Mouse (Mus musculus) kidney, postnatal 0 days (tissue): ENCODE results near the gene Vwa3b. TPM values are rescaled to one million over a fixed set of nuclear protein-coding genes. Genes with fewer than 3 reads are reported as not detected.
A peak's percentile ranks its signal among the peaks of the same experiment; 100 is the strongest.

Experiments used
- ATAC-seq: fragments of 200-750 bp; cut with Nextera tagmentation; replicated peaks from 2 replicates; pipeline ENCODE4 v1.8.0; 2017; ENCODE audit warnings: low read depth, moderate number of reproducible peaks, moderate TSS enrichment, moderate library complexity; ENCODE audit not compliant: low FRiP score
- DNase-seq: peaks from one replicate; pipeline ENCODE4 v3.0.0-alpha.2; 2016; ENCODE audit warnings: low spot score
- H3K27ac ChIP-seq: fragments of 300-500 bp; sonication (generic); 2 replicates; pipeline ENCODE4 v1.5.1; 2014; ENCODE audit warnings: mild to moderate bottlenecking
- H3K27me3 ChIP-seq: fragments of 300-500 bp; sonication (generic); 2 replicates; pipeline ENCODE4 v1.6.1; 2014; ENCODE audit warnings: low read length, mixed read lengths; ENCODE audit not compliant: insufficient read depth
- H3K36me3 ChIP-seq: fragments of 300-500 bp; sonication (generic); 2 replicates; pipeline ENCODE4 v1.6.1; 2014; ENCODE audit warnings: low read length, mixed read lengths; ENCODE audit not compliant: insufficient read depth
- H3K4me1 ChIP-seq: fragments of 300-500 bp; sonication (generic); replicated peaks from 2 replicates; pipeline ENCODE4 v1.6.1; 2014; ENCODE audit warnings: antibody characterized with exemption, low read length, mixed read lengths; ENCODE audit not compliant: insufficient read depth
- H3K4me2 ChIP-seq: fragments of 300-500 bp; sonication (generic); 2 replicates; pipeline ENCODE4 v1.6.1; 2014; ENCODE audit warnings: mild to moderate bottlenecking, low read length, moderate library complexity, mixed read lengths
- H3K4me3 ChIP-seq: fragments of 300-500 bp; sonication (generic); replicated peaks from 2 replicates; pipeline ENCODE4 v1.5.1; 2014; ENCODE audit warnings: low read depth, low read length
- H3K9ac ChIP-seq: fragments of 300-500 bp; sonication (generic); 2 replicates; pipeline ENCODE4 v1.6.1; 2014; ENCODE audit warnings: low read depth, low read length
- H3K9me3 ChIP-seq: fragments of 300-500 bp; sonication (generic); replicated peaks from 2 replicates; pipeline ENCODE4 v1.6.1; 2016; ENCODE audit warnings: low read length, inconsistent platforms, mixed read lengths
- CTCF ChIP-seq: IDR thresholded peaks from 2 replicates; pipeline ENCODE4 v1.5.1; 2016; ENCODE audit warnings: antibody characterized with exemption, low read depth, mild to moderate bottlenecking, moderate library complexity
- WGBS: fragments of 180-500 bp; shearing (Covaris S2); extraction: QIAGEN DNeasy Blood & Tissue Kit; methylation state at CpG from one replicate; pipeline ENCODE4 v1.1.7; 2014; 5-methylcytosine and 5-hydroxymethylcytosine counted together
- polyA plus RNA-seq: library from polyadenylated mRNA; unstranded; fragments of >200 nt; fragmentation: Nextera tagmentation; extraction: Ambion mirVana; gene quantifications from 2 replicates; pipeline ENCODE4 v1.2.1, GENCODE M21; 2015

Vwa3b gene
- polyA plus RNA-seq, 1 experiment from 2014 or later: 0.24 TPM

DNA sequence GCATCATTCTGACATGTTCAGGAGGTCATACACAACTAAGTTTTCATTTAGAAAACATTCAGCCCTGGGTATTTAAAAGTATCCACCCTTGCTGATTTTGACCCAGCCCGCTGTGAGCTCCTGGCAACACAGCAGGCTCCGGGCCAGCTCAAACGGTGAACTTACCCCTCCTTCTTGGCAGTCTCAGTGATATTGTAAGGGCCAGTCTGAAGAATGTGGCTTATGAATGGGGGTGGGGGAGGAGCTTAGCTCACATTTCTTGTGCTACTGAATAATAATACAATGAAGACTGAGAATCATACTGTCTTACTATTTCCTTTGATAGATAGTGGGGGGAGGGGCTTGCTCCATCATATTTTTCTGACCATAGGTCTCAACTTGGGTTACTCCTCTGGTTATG lies 78.8 kb downstream of the Vwa3b start:
- ATAC-seq: no peak
- Histone ChIP-seq H3K27me3 (no peaks in the 10 kb centered on the region), H3K36me3 (no peaks in the 10 kb centered on the region), H3K4me2 (no peak overlapping the region), H3K27ac (no peak overlapping the region), H3K4me3 (no peak overlapping the region), H3K9me3 (no peaks in the 10 kb centered on the region), H3K9ac (no peak overlapping the region), H3K4me1 (no peaks in the 10 kb centered on the region)
- no peak for TF ChIP-seq CTCF
- DNase-seq: no peak
- WGBS: 53% methylated on average over 3 of the region's 3 CpGs

DNA sequence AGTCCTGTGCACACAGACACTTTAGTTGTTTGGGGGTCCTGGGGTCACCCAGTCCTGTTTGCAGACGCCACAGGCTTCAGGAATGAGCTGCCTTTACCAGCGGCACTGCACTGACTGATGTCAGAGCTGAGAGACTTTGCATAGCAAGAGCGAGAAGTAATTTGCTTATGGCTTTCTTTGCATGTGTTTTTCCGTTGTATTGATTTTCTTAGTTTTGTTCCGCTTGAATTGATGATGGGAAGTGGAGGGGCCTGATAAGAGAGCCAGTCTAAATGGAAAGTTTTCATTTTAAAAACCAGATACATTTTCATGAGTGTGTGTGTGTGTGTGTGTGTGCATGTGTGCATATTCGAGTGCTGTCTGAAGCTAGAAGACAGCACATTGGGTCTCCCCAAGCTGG lies 87.4 kb downstream of the Vwa3b start:
- H3K27me3 ChIP-seq: no peaks in the 10 kb centered on the region
- H3K36me3 ChIP-seq: no peaks in the 10 kb centered on the region
- ATAC-seq: no peak
- no peak for TF ChIP-seq CTCF
- 78% methylated on average over 6 of the region's 6 CpGs for WGBS
- no peak overlapping the region for H3K4me3 ChIP-seq
- H3K27ac ChIP-seq: no peak overlapping the region
- DNase-seq: no peak
- no peaks in the 10 kb centered on the region for H3K9me3 ChIP-seq
- no peak overlapping the region for H3K9ac ChIP-seq
- H3K4me2 ChIP-seq: no peak overlapping the region
- no peaks in the 10 kb centered on the region for H3K4me1 ChIP-seq

DNA sequence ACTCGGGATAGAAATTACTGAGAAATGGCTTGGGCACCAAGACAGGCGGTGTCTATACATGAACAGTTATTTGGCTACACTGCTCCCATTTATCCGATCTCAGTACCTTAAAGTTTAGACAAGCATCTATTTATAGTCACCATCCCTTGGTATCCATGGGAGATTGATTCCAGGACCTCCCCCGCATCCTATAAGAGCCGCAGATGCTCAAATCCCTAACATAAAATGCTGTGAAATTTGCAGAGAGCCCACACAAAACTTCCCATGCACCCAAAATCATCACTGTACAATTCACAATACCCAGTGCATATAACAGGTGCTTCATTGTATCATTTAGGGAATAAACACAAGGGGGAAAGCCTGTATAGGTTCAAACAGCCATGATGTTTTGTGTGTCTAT lies 89.5 kb downstream of the Vwa3b start:
- ATAC-seq (no peak), DNase-seq (no peak)
- H3K9ac ChIP-seq: no peak overlapping the region
- no peak overlapping the region for H3K4me3 ChIP-seq
- H3K36me3 ChIP-seq: no peaks in the 10 kb centered on the region
- no peaks in the 10 kb centered on the region for H3K9me3 ChIP-seq
- no peaks in the 10 kb centered on the region for H3K27me3 ChIP-seq
- 81% methylated on average over 5 of the region's 5 CpGs for WGBS
- no peak overlapping the region for H3K4me2 ChIP-seq
- no peak overlapping the region for H3K27ac ChIP-seq
- TF ChIP-seq CTCF: no peak
- no peaks in the 10 kb centered on the region for H3K4me1 ChIP-seq

DNA sequence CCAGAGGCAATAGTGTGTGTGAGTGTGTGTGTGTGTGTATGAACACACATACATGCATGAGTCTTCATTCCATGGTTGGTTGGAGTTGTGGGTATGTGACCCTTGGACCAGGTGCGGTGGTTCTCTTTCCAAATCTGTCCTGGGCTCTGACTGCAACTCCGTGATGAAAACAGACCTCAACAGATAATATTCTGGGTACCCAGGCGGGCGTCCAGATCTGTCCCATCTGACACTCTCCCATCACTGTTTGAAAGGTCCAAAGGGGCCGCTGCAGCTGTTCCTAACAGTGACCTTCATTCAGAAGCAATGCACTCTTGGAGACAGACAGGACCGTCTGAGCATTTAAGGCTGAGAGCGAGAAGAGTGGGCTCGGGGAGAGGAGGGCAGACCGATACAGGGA lies 90.2 kb downstream of the Vwa3b start:
- H3K9me3 ChIP-seq: no peaks in the 10 kb centered on the region
- TF ChIP-seq CTCF: no peak
- ATAC-seq (no peak), DNase-seq (no peak)
- WGBS: 88% methylated on average over 9 of the region's 9 CpGs
- no peak overlapping the region for H3K9ac ChIP-seq
- no peak overlapping the region for H3K27ac ChIP-seq
- no peaks in the 10 kb centered on the region for H3K4me1 ChIP-seq
- no peaks in the 10 kb centered on the region for H3K27me3 ChIP-seq
- no peaks in the 10 kb centered on the region for H3K36me3 ChIP-seq
- H3K4me3 ChIP-seq: no peak overlapping the region
- H3K4me2 ChIP-seq: no peak overlapping the region

DNA sequence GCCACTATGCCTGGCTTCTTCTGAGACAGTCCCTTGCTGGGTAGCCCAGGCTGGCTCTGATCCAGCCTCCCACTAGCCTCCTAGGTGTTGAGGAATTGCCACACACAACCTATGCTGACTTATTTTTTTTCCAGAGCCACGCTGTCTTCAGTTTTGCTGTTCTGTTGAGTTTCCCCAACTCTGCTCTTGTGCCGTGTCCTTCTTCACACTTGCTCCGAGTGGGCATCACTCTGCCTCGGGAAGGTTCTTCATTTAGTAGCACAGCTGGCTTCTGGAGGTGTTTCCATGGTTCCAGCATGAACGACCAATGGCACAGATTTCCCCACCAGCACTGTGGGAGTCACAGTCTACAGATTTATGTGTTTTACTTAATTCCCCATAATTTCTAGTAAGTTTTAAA lies 91.6 kb downstream of the Vwa3b start:
- no peak overlapping the region for H3K9ac ChIP-seq
- TF ChIP-seq CTCF: no peak
- ATAC-seq (no peak), DNase-seq (no peak)
- no peaks in the 10 kb centered on the region for H3K9me3 ChIP-seq
- WGBS: 66% methylated on average over 5 of the region's 5 CpGs
- H3K36me3 ChIP-seq: no peaks in the 10 kb centered on the region
- no peaks in the 10 kb centered on the region for H3K4me1 ChIP-seq
- H3K4me3 ChIP-seq: no peak overlapping the region
- H3K27ac ChIP-seq: no peak overlapping the region
- no peak overlapping the region for H3K4me2 ChIP-seq
- H3K27me3 ChIP-seq: no peaks in the 10 kb centered on the region

DNA sequence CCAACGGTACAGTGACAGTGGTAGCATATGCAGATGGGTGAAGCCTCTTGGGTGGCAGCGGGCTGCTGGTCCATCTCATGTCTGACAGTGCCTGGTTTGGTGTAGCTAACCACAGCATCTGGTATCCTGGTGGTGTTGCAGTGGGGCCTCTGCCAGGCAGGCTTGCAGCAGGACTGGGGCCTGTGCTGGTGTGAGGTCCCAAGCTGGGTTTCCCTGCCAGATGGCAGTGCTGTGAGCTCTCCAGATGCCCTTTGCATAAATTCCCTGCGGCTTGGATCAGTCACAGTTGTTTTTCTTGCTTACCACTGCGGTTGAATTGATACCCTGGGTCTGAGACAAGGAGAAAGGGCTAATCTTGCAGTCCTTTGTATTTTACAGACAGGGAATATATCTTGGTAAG lies 95.9 kb downstream of the Vwa3b start:
- no peaks in the 10 kb centered on the region for H3K27me3 ChIP-seq
- no peak for ATAC-seq
- no peaks in the 10 kb centered on the region for H3K4me1 ChIP-seq
- H3K9ac ChIP-seq: no peak overlapping the region
- 45% methylated on average over 4 of the region's 4 CpGs for WGBS
- no peak overlapping the region for H3K4me3 ChIP-seq
- DNase-seq: no peak
- H3K27ac ChIP-seq: no peak overlapping the region
- no peaks in the 10 kb centered on the region for H3K9me3 ChIP-seq
- H3K36me3 ChIP-seq: no peaks in the 10 kb centered on the region
- TF ChIP-seq CTCF: no peak
- no peak overlapping the region for H3K4me2 ChIP-seq

DNA sequence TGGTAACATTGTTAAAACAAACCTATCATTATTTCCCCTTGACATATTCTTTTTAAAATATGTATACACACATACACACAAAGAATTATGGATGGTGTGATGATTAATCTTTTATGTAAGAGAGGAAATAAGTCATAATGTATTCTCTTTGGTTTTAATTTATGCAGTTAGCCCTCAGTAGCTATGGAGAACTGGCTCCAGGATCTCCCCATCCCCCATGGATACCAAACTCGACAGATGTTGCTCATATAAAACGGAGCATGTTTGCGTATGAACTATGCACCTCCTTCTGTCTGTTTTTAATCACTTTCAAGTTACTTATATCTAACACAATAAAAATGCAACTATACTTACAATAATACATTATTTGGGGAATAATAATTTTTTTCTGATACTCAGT lies 96.4 kb downstream of the Vwa3b start:
- Histone ChIP-seq H3K27me3 (no peaks in the 10 kb centered on the region), H3K9me3 (no peaks in the 10 kb centered on the region), H3K4me3 (no peak overlapping the region), H3K27ac (no peak overlapping the region), H3K9ac (no peak overlapping the region), H3K4me1 (no peaks in the 10 kb centered on the region), H3K36me3 (no peaks in the 10 kb centered on the region), H3K4me2 (no peak overlapping the region)
- ATAC-seq (no peak), DNase-seq (peak; percentile 50)
- 60% methylated on average over 3 of the region's 3 CpGs for WGBS
- TF ChIP-seq CTCF: no peak
